Mouse (Mus musculus): Measurements from ENCODE around the gene Naf1. TPM values are rescaled to one million over a fixed set of nuclear protein-coding genes. Genes with fewer than 3 reads are reported as not detected.

Gene Naf1
- 8.4 and 10.4 TPM in 2 replicates for polyA plus RNA-seq (2021; fragmentation: Nextera tagmentation)
- long read RNA-seq, experiment 1, partial matches to known transcripts: 7 of 7 reads
- long read RNA-seq, experiment 1, other reads (novel, unspliced or antisense): 0 of 7 reads
- long read RNA-seq, experiment 2, partial matches to known transcripts: 10 of 11 reads
- long read RNA-seq, experiment 2, other reads (novel, unspliced or antisense): 1 of 11 reads

DNA sequence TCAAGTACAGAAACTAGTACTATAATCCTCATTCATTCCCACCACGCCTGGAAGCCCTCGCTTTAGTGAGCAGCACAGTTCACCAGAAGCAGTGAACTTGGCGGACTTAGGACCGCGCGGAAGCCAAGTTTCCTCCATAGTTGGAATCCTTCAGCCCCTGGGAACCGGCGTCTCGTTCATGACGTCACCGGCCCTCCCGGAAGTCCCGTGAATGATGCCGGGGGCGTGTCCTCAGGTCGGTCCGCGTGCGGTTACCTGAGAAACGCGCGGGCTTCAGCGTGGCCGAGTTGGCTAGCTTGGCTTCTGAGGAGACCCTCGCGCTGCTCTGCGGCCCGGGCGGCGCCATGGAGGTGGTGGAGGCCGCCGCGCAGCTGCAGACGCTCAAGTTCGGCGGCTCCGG, at the start of gene Naf1:
Naf1 (plus strand) TSS at position 195 of the 400 bp plus-strand sequence.

Other genes with a start within 250 kb of the Naf1 start
- gene Npy5r, start 172.1 kb upstream of the Naf1 start, polyA plus RNA-seq (2021; fragmentation: Nextera tagmentation): 7.5 and 8.5 TPM in 2 replicates
- gene Npy1r, start 163.0 kb upstream of the Naf1 start, polyA plus RNA-seq (2021; fragmentation: Nextera tagmentation): 10.9 and 11.4 TPM in 2 replicates

Measured in layer of hippocampus, adult 6 months (tissue).